Mouse (Mus musculus): ENCODE results near the gene Krit1. TPM values are rescaled to one million over a fixed set of nuclear protein-coding genes. Genes with fewer than 3 reads are reported as not detected.
"Not testable (repeated sequence)": the region's sequence is repeated elsewhere in the genome, so short reads cannot be mapped to it uniquely, and the experiment has no call there.

The Krit1 gene
- polyA plus RNA-seq, 1 experiment from 2014 or later, result 35.8 TPM

DNA sequence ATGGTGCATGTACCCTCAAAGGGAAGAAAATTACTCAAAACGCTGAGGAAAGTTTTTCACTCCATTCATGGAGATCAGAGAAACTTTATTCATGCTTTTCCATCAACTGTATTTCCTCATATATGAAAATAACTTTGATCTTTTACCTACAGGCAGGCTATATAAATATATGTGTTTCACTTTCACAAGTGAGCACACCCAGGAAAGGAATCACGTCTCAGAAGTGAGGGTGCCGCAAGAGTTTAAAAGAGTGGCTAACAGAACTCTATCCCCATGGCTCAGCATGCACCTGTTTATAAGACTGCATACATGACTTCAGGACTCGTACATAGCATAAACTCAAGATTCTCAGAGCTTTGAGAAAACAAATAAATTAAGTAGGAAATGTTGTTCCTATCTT, 2.1 kb upstream of the Krit1 start:
- Histone ChIP-seq H3K27me3 (no peaks in the 10 kb centered on the region), H3K4me2 (0 out of 2 replicates have a peak overlapping the region, but pooled peaks have one; percentile 18), H3K27ac (no peak overlapping the region), H3K36me3 (no peaks in the 10 kb centered on the region), H3K9me3 (replicated peaks) (no peaks in the 10 kb centered on the region), H3K4me1 (replicated peaks) (peaks cover 8% of the 10 kb centered on the region), H3K9ac (no peak overlapping the region), H3K4me3 (no peak overlapping the region)
- 74% methylated on average over 4 of the region's 4 CpGs for WGBS
- ATAC-seq (replicated peaks; ENCODE audit: insufficient number of reproducible peaks, insufficient read depth, low FRiP score, low read depth), result no peak

DNA sequence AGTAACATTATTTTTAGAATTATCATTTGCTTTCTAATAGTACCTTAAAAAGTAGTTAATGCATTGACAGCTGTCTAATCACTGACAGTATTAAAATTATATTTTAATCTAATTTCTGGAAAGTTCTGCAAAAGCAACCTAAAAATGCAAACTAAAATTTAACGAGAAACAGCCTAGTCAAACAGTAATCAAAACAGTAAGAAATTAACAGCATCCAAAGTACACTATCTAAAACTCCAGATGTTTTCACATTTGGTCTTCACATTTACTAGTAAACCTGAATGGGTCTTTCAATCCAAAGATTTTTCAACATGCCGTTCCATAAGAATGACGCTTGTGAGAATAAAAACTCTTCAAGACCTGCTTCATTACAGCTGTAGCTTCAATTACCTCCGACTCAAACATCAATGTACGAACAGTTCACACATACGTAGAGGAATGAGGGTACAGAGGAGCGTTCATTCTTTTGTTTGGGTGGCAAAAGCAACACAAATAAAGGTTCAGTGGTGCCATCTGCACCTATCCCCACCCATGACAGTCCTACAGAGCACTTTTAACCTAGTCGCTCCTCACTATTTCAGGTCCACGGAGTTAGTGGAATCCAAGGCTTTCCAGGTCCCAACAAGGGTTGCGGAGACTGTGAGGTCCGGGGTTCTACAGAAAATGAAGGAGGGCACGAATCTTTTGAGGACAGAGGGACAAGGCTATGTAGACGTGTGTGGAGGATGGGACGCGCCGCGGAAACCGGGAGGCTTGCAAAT, 1.1 kb upstream of the Krit1 start:
- Histone ChIP-seq H3K4me1 (replicated peaks) (peaks cover 8% of the 10 kb centered on the region), H3K27me3 (no peaks in the 10 kb centered on the region), H3K4me3 (peak overlapping the region; percentile 97), H3K36me3 (no peaks in the 10 kb centered on the region), H3K9ac (peak overlapping the region; percentile 84), H3K9me3 (replicated peaks) (no peaks in the 10 kb centered on the region), H3K4me2 (peak overlapping the region; percentile 75), H3K27ac (peak overlapping the region; percentile 90)
- WGBS, result 5% methylated on average over 18 of the region's 18 CpGs
- 0 out of 2 replicates have a peak, but pooled peaks have one; percentile 2 for ATAC-seq (replicated peaks; ENCODE audit: insufficient number of reproducible peaks, insufficient read depth, low FRiP score, low read depth)

DNA sequence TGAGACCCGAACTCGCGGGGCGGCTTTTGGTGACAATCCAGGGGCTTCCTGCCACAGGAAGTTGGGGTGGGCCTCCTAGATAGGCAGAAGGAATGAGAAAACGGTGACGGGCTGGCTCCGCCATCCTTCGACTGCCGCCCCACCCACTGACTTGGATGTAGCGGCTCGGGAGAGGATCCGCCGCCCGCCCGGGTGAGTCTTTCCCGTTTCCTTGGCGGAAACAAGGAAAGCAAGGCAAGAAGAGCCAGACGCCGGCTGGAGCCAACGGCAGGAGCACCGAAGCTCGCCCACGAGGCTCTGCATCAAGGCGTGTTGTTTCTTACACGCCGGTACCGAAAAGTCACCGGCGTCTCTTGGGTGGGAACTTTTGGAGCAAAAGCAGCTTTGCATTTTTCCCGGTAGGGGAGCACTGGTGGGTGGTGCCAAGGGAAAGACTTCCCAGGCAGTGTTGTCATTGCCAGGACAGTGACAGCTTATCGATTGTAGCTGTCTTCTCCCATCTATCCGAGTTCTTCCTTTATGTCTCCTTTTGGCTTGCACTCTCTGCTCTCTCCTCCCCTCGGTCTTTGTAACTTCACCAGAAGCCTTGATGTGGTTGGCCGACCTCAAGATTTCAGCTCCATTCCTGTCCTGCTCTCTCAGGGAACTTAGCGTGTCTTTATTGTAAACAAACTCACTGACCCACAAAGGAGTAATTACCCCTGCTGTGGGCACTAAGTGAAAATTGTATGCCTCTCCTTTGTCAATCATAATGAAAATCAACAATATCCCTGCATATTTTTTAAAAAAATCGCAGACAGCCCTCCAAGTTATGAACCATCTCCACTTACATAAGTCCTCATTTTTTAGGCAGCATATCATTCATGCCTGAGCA, 545 bp downstream of the Krit1 start:
- Histone ChIP-seq H3K4me3 (peak overlapping the region; percentile 97), H3K9me3 (replicated peaks) (no peaks in the 10 kb centered on the region), H3K4me2 (peak overlapping the region; percentile 75), H3K27me3 (no peaks in the 10 kb centered on the region), H3K36me3 (peaks cover 5% of the 10 kb centered on the region), H3K9ac (peak overlapping the region; percentile 84), H3K27ac (peak overlapping the region; percentile 90), H3K4me1 (replicated peaks) (peaks cover 8% of the 10 kb centered on the region)
- peak; percentile 68 for ATAC-seq (replicated peaks; ENCODE audit: insufficient number of reproducible peaks, insufficient read depth, low FRiP score, low read depth)
- WGBS, result under 1% methylated on average over 36 of the region's 36 CpGs

DNA sequence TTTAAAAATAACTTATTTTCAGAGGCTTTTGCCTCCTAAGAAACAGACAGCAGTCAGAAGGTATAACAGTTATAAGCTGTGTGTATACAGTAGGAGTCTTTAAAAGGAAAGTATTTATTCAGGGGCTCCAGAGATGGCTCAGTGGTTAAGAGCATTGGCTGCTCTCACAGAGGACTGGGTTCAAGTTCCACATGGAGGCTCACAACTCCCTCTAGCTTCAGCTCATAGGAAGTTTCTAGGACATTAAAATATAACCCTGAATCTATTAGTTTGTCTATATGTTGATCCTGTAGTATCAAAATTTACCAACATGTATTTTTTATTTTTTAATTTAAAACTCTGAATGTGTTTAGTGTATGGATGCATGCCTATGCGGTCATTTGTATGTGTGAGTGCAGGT, 5.5 kb downstream of the Krit1 start:
- Histone ChIP-seq H3K36me3 (peaks cover 21% of the 10 kb centered on the region), H3K27me3 (no peaks in the 10 kb centered on the region), H3K4me2 (no peak overlapping the region), H3K9me3 (replicated peaks) (no peaks in the 10 kb centered on the region), H3K4me3 (no peak overlapping the region), H3K4me1 (replicated peaks) (peaks cover 3% of the 10 kb centered on the region), H3K27ac (no peak overlapping the region), H3K9ac (no peak overlapping the region)
- WGBS, result 97% methylated on average over 1 of the region's 1 CpGs
- no peak for ATAC-seq (replicated peaks; ENCODE audit: insufficient number of reproducible peaks, insufficient read depth, low FRiP score, low read depth)

DNA sequence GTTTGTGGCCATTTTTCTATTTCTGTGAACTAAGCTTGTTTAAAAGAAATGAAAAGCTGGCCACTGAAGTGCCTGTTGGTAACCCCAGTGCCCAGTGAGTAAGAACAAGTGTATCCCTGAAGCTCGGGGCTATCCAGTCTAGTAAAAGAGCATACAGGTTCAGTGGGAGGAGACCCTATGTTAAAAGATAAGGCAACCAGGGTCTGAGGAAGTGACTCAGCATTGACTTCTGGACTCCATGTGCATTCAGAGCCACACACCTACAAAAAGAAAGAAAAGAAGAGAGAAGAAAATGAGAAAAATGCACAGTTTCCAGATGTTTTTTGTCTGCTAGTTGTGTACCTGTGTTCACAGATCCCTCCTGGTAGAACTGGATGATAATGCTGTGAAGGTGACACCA, 31.1 kb downstream of the Krit1 start:
- H3K27me3 ChIP-seq, result no peaks in the 10 kb centered on the region
- peaks cover 37% of the 10 kb centered on the region for H3K36me3 ChIP-seq
- H3K4me1 ChIP-seq (replicated peaks), result no peaks in the 10 kb centered on the region
- 64% methylated on average over 1 of the region's 1 CpGs for WGBS
- no peaks in the 10 kb centered on the region for H3K9me3 ChIP-seq (replicated peaks)
- no peak for ATAC-seq (replicated peaks; ENCODE audit: insufficient number of reproducible peaks, insufficient read depth, low FRiP score, low read depth)
- no peak overlapping the region for H3K9ac ChIP-seq
- no peak overlapping the region for H3K4me3 ChIP-seq
- no peak overlapping the region for H3K27ac ChIP-seq
- no peak overlapping the region for H3K4me2 ChIP-seq

GRCm38 (mm10) chr5:3845026-3845425, 42.0 kb downstream of the Krit1 start, which contains the start of gene Lrrd1:
TSS of gene Lrrd1 (plus strand) at chr5:3845173.
- Histone ChIP-seq H3K4me3 (peak within 1 kb of the TSS; percentile 44), H3K36me3 (peaks cover 4% of the 10 kb centered on the region; the same call in 1 of the 2 replicates), H3K9ac (peak within 1 kb of the TSS; percentile 8; the same call in 1 of the 2 replicates), H3K4me1 (replicated peaks) (peaks cover 3% of the 10 kb centered on the region; the same call in 1 of the 2 replicates), H3K27me3 (no peaks in the 10 kb centered on the region), H3K4me2 (peak within 1 kb of the TSS; percentile 65), H3K9me3 (replicated peaks) (no peaks in the 10 kb centered on the region), H3K27ac (no peak within 1 kb of the TSS)
- 0 out of 2 replicates have a peak, but pooled peaks have one; percentile 10 for ATAC-seq (replicated peaks; ENCODE audit: insufficient number of reproducible peaks, insufficient read depth, low FRiP score, low read depth)
- WGBS, result 12% methylated on average over 24 of the region's 24 CpGs

DNA sequence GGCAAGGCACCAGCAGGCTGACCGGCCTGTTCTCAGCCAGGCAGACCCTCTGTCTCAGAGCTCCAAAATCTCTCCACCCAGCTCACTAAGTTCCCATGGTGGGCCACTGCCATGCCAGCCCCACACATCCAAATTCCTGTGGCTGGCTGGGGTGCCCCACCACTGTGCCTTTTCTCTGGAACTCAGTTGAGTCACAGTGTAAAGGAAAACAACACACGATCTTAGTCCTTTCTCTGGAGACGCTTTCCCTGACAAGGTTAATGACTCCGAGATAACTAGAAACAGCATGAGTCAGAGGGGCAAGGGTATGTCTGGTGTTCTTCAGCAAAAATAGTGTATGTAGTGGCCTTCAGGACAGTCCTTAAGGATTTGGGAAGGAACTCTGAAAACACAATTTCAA, 67.2 kb downstream of the Krit1 start:
- no peak overlapping the region for H3K9ac ChIP-seq
- no peaks in the 10 kb centered on the region for H3K27me3 ChIP-seq
- no peak overlapping the region for H3K4me2 ChIP-seq
- no peak for ATAC-seq (replicated peaks; ENCODE audit: insufficient number of reproducible peaks, insufficient read depth, low FRiP score, low read depth)
- no peaks in the 10 kb centered on the region for H3K4me1 ChIP-seq (replicated peaks)
- H3K27ac ChIP-seq, result no peak overlapping the region
- H3K36me3 ChIP-seq, result no peaks in the 10 kb centered on the region
- no peaks in the 10 kb centered on the region for H3K9me3 ChIP-seq (replicated peaks)
- no peak overlapping the region for H3K4me3 ChIP-seq
- WGBS, result 45% methylated on average over 4 of the region's 4 CpGs

GRCm38 (mm10) chr5:3872348-3872747, 69.4 kb downstream of the Krit1 start:
- ATAC-seq (replicated peaks; ENCODE audit: insufficient number of reproducible peaks, insufficient read depth, low FRiP score, low read depth), result no peak
- no peaks in the 10 kb centered on the region for H3K9me3 ChIP-seq (replicated peaks)
- no peaks in the 10 kb centered on the region for H3K4me1 ChIP-seq (replicated peaks)
- no peaks in the 10 kb centered on the region for H3K27me3 ChIP-seq
- H3K4me3 ChIP-seq, result no peak overlapping the region
- H3K4me2 ChIP-seq, result no peak overlapping the region
- no peak overlapping the region for H3K9ac ChIP-seq
- no peak overlapping the region for H3K27ac ChIP-seq
- 53% methylated on average over 1 of the region's 1 CpGs for WGBS
- H3K36me3 ChIP-seq, result no peaks in the 10 kb centered on the region

GRCm38 (mm10) chr5:3873485-3873884, 70.5 kb downstream of the Krit1 start:
- 72% methylated on average over 3 of the region's 3 CpGs for WGBS
- H3K4me1 ChIP-seq (replicated peaks), result no peaks in the 10 kb centered on the region
- H3K36me3 ChIP-seq, result no peaks in the 10 kb centered on the region
- no peak overlapping the region for H3K4me3 ChIP-seq
- no peaks in the 10 kb centered on the region for H3K27me3 ChIP-seq
- no peak overlapping the region for H3K27ac ChIP-seq
- no peak overlapping the region for H3K9ac ChIP-seq
- no peaks in the 10 kb centered on the region for H3K9me3 ChIP-seq (replicated peaks)
- no peak for ATAC-seq (replicated peaks; ENCODE audit: insufficient number of reproducible peaks, insufficient read depth, low FRiP score, low read depth)
- no peak overlapping the region for H3K4me2 ChIP-seq

- not testable (repeated sequence) for H3K4me3 ChIP-seq; H3K36me3 ChIP-seq; H3K27ac ChIP-seq; H3K4me2 ChIP-seq; H3K27me3 ChIP-seq; H3K4me1 ChIP-seq (replicated peaks); H3K9me3 ChIP-seq (replicated peaks); ATAC-seq (replicated peaks; ENCODE audit: insufficient number of reproducible peaks, insufficient read depth, low FRiP score, low read depth); H3K9ac ChIP-seq
- 77% methylated on average over 7 of the region's 7 CpGs for WGBS
These were observed 83.9 kb downstream of the Krit1 start for GRCm38 (mm10) chr5:3886862-3887261.

GRCm38 (mm10) chr5:3889201-3889600, 86.2 kb downstream of the Krit1 start:
- Histone ChIP-seq H3K4me3 (no peak overlapping the region), H3K36me3 (no peaks in the 10 kb centered on the region), H3K4me1 (replicated peaks) (peaks cover 5% of the 10 kb centered on the region), H3K9ac (no peak overlapping the region), H3K27ac (no peak overlapping the region), H3K9me3 (replicated peaks) (no peaks in the 10 kb centered on the region), H3K27me3 (no peaks in the 10 kb centered on the region), H3K4me2 (no peak overlapping the region)
- ATAC-seq (replicated peaks; ENCODE audit: insufficient number of reproducible peaks, insufficient read depth, low FRiP score, low read depth), result no peak

All from heart, embryonic 15.5 days (tissue).